9 mouse cellular contexts compared by ENCODE assay signal in the genomic region with DNA sequence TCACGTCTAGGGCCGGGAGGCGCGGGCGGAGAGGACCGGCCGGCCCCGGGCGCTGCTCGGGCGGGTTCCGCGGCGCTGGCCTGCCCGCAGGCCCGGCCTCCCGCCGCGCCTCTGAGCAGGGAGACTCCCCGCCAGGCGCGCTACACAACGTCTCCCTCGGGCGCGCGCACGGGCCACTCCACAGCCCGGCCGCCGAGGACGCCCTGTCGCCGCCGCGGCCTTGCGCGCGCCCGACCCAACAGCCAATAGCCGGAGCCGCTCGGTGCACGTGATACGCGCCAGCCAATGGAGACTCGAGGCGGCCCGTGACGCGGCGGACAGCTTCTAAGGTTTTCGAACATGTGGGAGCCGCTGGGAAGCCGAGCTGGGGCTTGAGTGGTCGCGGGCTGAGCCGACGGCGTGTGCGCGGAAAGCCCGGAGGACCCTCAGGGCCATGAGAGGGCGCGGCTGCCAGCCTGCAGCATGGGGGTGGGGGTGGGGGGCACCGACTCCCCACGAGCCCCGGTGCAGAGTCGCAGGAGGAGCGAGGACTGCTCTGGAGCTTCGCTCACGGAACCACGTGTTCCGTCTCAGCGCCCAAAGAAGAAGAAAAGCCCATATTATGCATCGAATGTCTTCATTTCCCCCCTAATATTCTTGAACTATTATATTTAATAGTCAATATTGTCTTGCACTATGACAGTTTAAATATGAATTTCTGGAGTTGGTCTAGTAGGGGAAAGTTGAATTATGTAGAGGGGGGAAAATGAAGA. TPM values are rescaled to one million over a fixed set of nuclear protein-coding genes. Genes with fewer than 3 reads are reported as not detected.
DNase-seq lines count a peak whose midpoint lies in the region; ATAC-seq and TF ChIP-seq lines count a peak whose summit lies in the region.
"Had no signal": no experiment of that assay in that cellular context is flagged by ENCODE, and none has a peak within 500 bp of the region (broad histone marks: within the 10 kb centered on the region; RNA-seq: fewer than 3 reads in every experiment).

A gene (minus strand): TSS at position 232 of the 752 bp plus-strand sequence.

- H3K36me3 ChIP-seq in limb, embryonic 13.5 days: no peaks in the 10 kb centered on the region
- H3K36me3 ChIP-seq in midbrain, embryonic 15.5 days (replicated peaks): no peaks in the 10 kb centered on the region

- peak; percentile 100 for ATAC-seq in erythroblast, adult 5-6 weeks (replicated peaks; ENCODE audit: low FRiP score, poor library complexity, severe bottlenecking)
- ATAC-seq in limb, embryonic 13.5 days (ENCODE audit: low FRiP score, low read depth): peak; percentile 99
- ATAC-seq in midbrain, embryonic 15.5 days (replicated peaks): peak; percentile 100

- H3K4me1 ChIP-seq in limb, embryonic 13.5 days: peaks cover 9% of the 10 kb centered on the region; the same call in 1 of the 2 replicates
- H3K4me1 ChIP-seq in midbrain, embryonic 15.5 days: peaks cover 13% of the 10 kb centered on the region

- peak; percentile 97 for DNase-seq in B cell, adult 2 months
- DNase-seq in brain, embryonic 14.5 days (ENCODE audit: low read depth): peak; percentile 98
- peak; percentile 98 for DNase-seq in heart, adult 9 months (ENCODE audit: low spot score in 2 of 2)
- DNase-seq in kidney, adult 9 months: peak; percentile 98
- peak; percentile 96 to 98 for DNase-seq in spleen, adult 18-20 months

- TF ChIP-seq POLR2A in brain, embryonic 14.5 days (IDR thresholded peaks at IDR 0.05; ENCODE audit: borderline replicate concordance, extremely low read depth, insufficient read depth, insufficient read length, poor library complexity, severe bottlenecking): peak; percentile 91

- peak within 1 kb of the TSS; percentile 79 for H3K4me3 ChIP-seq in limb, embryonic 13.5 days
- H3K4me3 ChIP-seq in midbrain, embryonic 15.5 days: peak within 1 kb of the TSS; percentile 81

- H3K9me3 ChIP-seq in limb, embryonic 13.5 days: no peaks in the 10 kb centered on the region
- no peaks in the 10 kb centered on the region for H3K9me3 ChIP-seq in midbrain, embryonic 15.5 days

- H3K27ac ChIP-seq in limb, embryonic 13.5 days: peak within 1 kb of the TSS; percentile 81
- peak within 1 kb of the TSS; percentile 93 for H3K27ac ChIP-seq in midbrain, embryonic 15.5 days

- H3K9ac ChIP-seq in limb, embryonic 13.5 days: peak within 1 kb of the TSS; percentile 90
- H3K9ac ChIP-seq in midbrain, embryonic 15.5 days: peak within 1 kb of the TSS; percentile 90

- no peaks in the 10 kb centered on the region for H3K27me3 ChIP-seq in limb, embryonic 13.5 days
- H3K27me3 ChIP-seq in midbrain, embryonic 15.5 days (replicated peaks): no peaks in the 10 kb centered on the region
- H3K27me3 ChIP-seq: CH12.LX had no signal

- peak within 1 kb of the TSS; percentile 73 for H3K4me2 ChIP-seq in limb, embryonic 13.5 days (replicated peaks)
- H3K4me2 ChIP-seq in midbrain, embryonic 15.5 days: peak within 1 kb of the TSS; percentile 89

- no peak for TF ChIP-seq CTCF in brain, embryonic 14.5 days (IDR thresholded peaks at IDR 0.05; ENCODE audit: borderline replicate concordance, extremely low read depth, insufficient read depth, insufficient read length)

- 2% methylated on average over 70 of the region's 76 CpGs for WGBS in limb, embryonic 13.5 days
- 1% methylated on average over 76 of the region's 76 CpGs for WGBS in midbrain, embryonic 15.5 days

RNA-seq across cellular contexts. Expression of the gene that starts here (rescaled TPM):
- 10.4 and 19.6 TPM in 2 replicates for polyA plus RNA-seq in brain, embryonic 14.5 days (2012; rRNA removed)
- total RNA-seq in erythroblast, adult 5-6 weeks (2015; ENCODE audit: low replicate concordance): 1.0 TPM in 1 of 2 replicates, not detected in the other
- total RNA-seq in erythroblast, adult 5-6 weeks (2017; ENCODE audit: low replicate concordance): 0.43 and 0.56 TPM in 2 replicates
- 20.0 and 20.5 TPM in 2 replicates for polyA plus RNA-seq in limb, embryonic 13.5 days (2015; fragmentation: Nextera tagmentation; extraction: Ambion mirVana)
- polyA plus RNA-seq in midbrain, embryonic 15.5 days (2015; fragmentation: Nextera tagmentation; extraction: Ambion mirVana): 16.1 and 18.6 TPM in 2 replicates
- total RNA-seq: CH12.LX had no signal

Comparison
In these comparisons a context has a peak if more than half of its experiments do, and no peak if none do; other contexts are left out.
1. Peak in every context shown above with its lines: DNase-seq, ATAC-seq, H3K4me3 ChIP-seq and H3K27ac ChIP-seq.